Mouse (Mus musculus) heart, postnatal 4 days (tissue): ENCODE data around the gene Etnk2. TPM values are rescaled to one million over a fixed set of nuclear protein-coding genes. Genes with fewer than 3 reads are reported as not detected.

ENCODE experiments used
- DNase-seq: peaks from one replicate; pipeline ENCODE4 v3.0.0; 2021
- total RNA-seq, 2 experiments: library from RNA; stranded (reverse); gene quantifications; 2 replicates each; pipeline ENCODE4 v1.2.3; 2021

The Etnk2 gene
- total RNA-seq, 2 experiments from 2014 or later = 0.83 to 0.93 TPM

GRCm38 (mm10) chr1:133417539-133417938 is 54.2 kb downstream of the Etnk2 start:
- DNase-seq = no peak

GRCm38 (mm10) chr1:133418164-133418800 is 54.9 kb downstream of the Etnk2 start:
- peak; percentile 82 for DNase-seq

- DNase-seq = no peak
Measured at GRCm38 (mm10) chr1:133419178-133419834, 55.9 kb downstream of the Etnk2 start.

GRCm38 (mm10) chr1:133420491-133420890 is 57.1 kb downstream of the Etnk2 start:
- DNase-seq = peak; percentile 43

- no peak for DNase-seq
Measured at GRCm38 (mm10) chr1:133421061-133421460, 57.7 kb downstream of the Etnk2 start.

GRCm38 (mm10) chr1:133421975-133422570 is 58.7 kb downstream of the Etnk2 start:
- no peak for DNase-seq

- peak; percentile 67 for DNase-seq
Measured at GRCm38 (mm10) chr1:133422615-133423161, 59.3 kb downstream of the Etnk2 start.

GRCm38 (mm10) chr1:133423166-133423542 is 59.8 kb downstream of the Etnk2 start:
- peak; percentile 30 for DNase-seq

- peak; percentile 72 for DNase-seq
Measured at GRCm38 (mm10) chr1:133423543-133424480, 60.4 kb downstream of the Etnk2 start, which contains the start of gene Sox13. Sox13 (minus strand) TSS chr1:133424377.

- DNase-seq = no peak
Measured at GRCm38 (mm10) chr1:133424547-133425140, 61.3 kb downstream of the Etnk2 start.

Other genes starting within 250 kb of the Etnk2 start
- gene Ppp1r15b, start 232.4 kb upstream of the Etnk2 start, total RNA-seq = 10 to 100 TPM; 41.6 to 44.4 TPM
- 10 to 100 TPM; 42.1 to 45.9 TPM for gene Plekha6, start 199.4 kb upstream of the Etnk2 start, total RNA-seq
- not detected for gene Golt1a, start 53.8 kb upstream of the Etnk2 start, total RNA-seq
- not detected for gene Kiss1, start 41.7 kb upstream of the Etnk2 start, total RNA-seq
- gene Ren1, start 13.1 kb upstream of the Etnk2 start, total RNA-seq = under 1 TPM in 1 of 2 experiments, not detected in 1; 0.16 TPM
- gene Sox13, start 60.8 kb downstream of the Etnk2 start, total RNA-seq = 10 to 100 TPM; 29.8 to 32.4 TPM
- 100 to 1,000 TPM; 144 to 149 TPM for gene Snrpe, start 246.7 kb downstream of the Etnk2 start, total RNA-seq